Mouse (Mus musculus): Measurements from ENCODE around the gene Pdcl3. TPM values are rescaled to one million over a fixed set of nuclear protein-coding genes. Genes with fewer than 3 reads are reported as not detected.

Gene Pdcl3
- polyA plus RNA-seq, 1 experiment from 2014 or later: 168 TPM

GRCm38 (mm10) chr1:38992365-38992764, 7.0 kb downstream of the Pdcl3 start:
- Histone ChIP-seq H3K27me3 (no peaks in the 10 kb centered on the region), H3K9me3 (replicated peaks) (no peaks in the 10 kb centered on the region), H3K4me1 (peaks cover 12% of the 10 kb centered on the region), H3K27ac (no peak overlapping the region), H3K36me3 (peaks cover 49% of the 10 kb centered on the region), H3K9ac (no peak overlapping the region), H3K4me3 (no peak overlapping the region), H3K4me2 (replicated peaks) (no peak overlapping the region)
- 93% methylated on average over 3 of the region's 3 CpGs for WGBS
- no peak for ATAC-seq (ENCODE audit: low FRiP score)

GRCm38 (mm10) chr1:39001106-39001505, 15.7 kb downstream of the Pdcl3 start:
- ATAC-seq (ENCODE audit: low FRiP score): no peak
- Histone ChIP-seq H3K9ac (no peak overlapping the region), H3K4me2 (replicated peaks) (no peak overlapping the region), H3K9me3 (replicated peaks) (no peaks in the 10 kb centered on the region), H3K4me1 (peaks cover 6% of the 10 kb centered on the region; the same call in 1 of the 2 replicates), H3K27me3 (no peaks in the 10 kb centered on the region), H3K4me3 (no peak overlapping the region), H3K36me3 (peaks cover 14% of the 10 kb centered on the region), H3K27ac (no peak overlapping the region)
- 18% methylated on average over 5 of the region's 5 CpGs for WGBS

- Histone ChIP-seq H3K27me3 (no peaks in the 10 kb centered on the region), H3K36me3 (no peaks in the 10 kb centered on the region), H3K9ac (no peak overlapping the region), H3K27ac (no peak overlapping the region), H3K9me3 (replicated peaks) (no peaks in the 10 kb centered on the region), H3K4me2 (replicated peaks) (no peak overlapping the region), H3K4me3 (no peak overlapping the region), H3K4me1 (peaks cover 8% of the 10 kb centered on the region; the same call in 1 of the 2 replicates)
- 50% methylated on average over 10 of the region's 10 CpGs for WGBS
- no peak for ATAC-seq (ENCODE audit: low FRiP score)
Measured at GRCm38 (mm10) chr1:39005751-39006354, 20.4 kb downstream of the Pdcl3 start.

- Histone ChIP-seq H3K27me3 (no peaks in the 10 kb centered on the region), H3K36me3 (no peaks in the 10 kb centered on the region), H3K4me2 (replicated peaks) (no peak overlapping the region), H3K27ac (no peak overlapping the region), H3K4me3 (no peak overlapping the region), H3K4me1 (peaks cover 8% of the 10 kb centered on the region; the same call in 1 of the 2 replicates), H3K9ac (no peak overlapping the region), H3K9me3 (replicated peaks) (no peaks in the 10 kb centered on the region)
- 56% methylated on average over 11 of the region's 11 CpGs for WGBS
- peak; percentile 54 for ATAC-seq (ENCODE audit: low FRiP score)
Measured at GRCm38 (mm10) chr1:39006830-39007829, 21.7 kb downstream of the Pdcl3 start.

GRCm38 (mm10) chr1:39010583-39011021, 25.2 kb downstream of the Pdcl3 start:
- ATAC-seq (ENCODE audit: low FRiP score): peak; percentile 29; the same call in 1 of the 2 replicates

GRCm38 (mm10) chr1:39012576-39012975, 27.2 kb downstream of the Pdcl3 start:
- H3K4me3 ChIP-seq: no peak overlapping the region
- no peaks in the 10 kb centered on the region for H3K27me3 ChIP-seq
- no peak for ATAC-seq (ENCODE audit: low FRiP score)
- no peak overlapping the region for H3K4me2 ChIP-seq (replicated peaks)
- H3K4me1 ChIP-seq: no peaks in the 10 kb centered on the region
- no peak overlapping the region for H3K27ac ChIP-seq
- no peaks in the 10 kb centered on the region for H3K9me3 ChIP-seq (replicated peaks)
- no peak overlapping the region for H3K9ac ChIP-seq
- no peaks in the 10 kb centered on the region for H3K36me3 ChIP-seq
- 88% methylated on average over 13 of the region's 13 CpGs for WGBS

More at GRCm38 (mm10) chr1:39010583-39011021, 25.2 kb downstream of the Pdcl3 start:
- 29% methylated on average over 12 of the region's 12 CpGs for WGBS
- peaks cover 6% of the 10 kb centered on the region; the same call in 1 of the 2 replicates for H3K4me1 ChIP-seq
- no peak overlapping the region for H3K9ac ChIP-seq
- H3K27ac ChIP-seq: no peak overlapping the region
- no peak overlapping the region for H3K4me3 ChIP-seq
- no peaks in the 10 kb centered on the region for H3K9me3 ChIP-seq (replicated peaks)
- no peaks in the 10 kb centered on the region for H3K27me3 ChIP-seq
- no peak overlapping the region for H3K4me2 ChIP-seq (replicated peaks)
- no peaks in the 10 kb centered on the region for H3K36me3 ChIP-seq

GRCm38 (mm10) chr1:39013843-39014242, 28.4 kb downstream of the Pdcl3 start:
- Histone ChIP-seq H3K36me3 (no peaks in the 10 kb centered on the region), H3K9me3 (replicated peaks) (no peaks in the 10 kb centered on the region), H3K4me2 (replicated peaks) (no peak overlapping the region), H3K27me3 (no peaks in the 10 kb centered on the region), H3K4me1 (no peaks in the 10 kb centered on the region), H3K27ac (no peak overlapping the region), H3K4me3 (no peak overlapping the region), H3K9ac (no peak overlapping the region)
- WGBS: 88% methylated on average over 6 of the region's 6 CpGs
- ATAC-seq (ENCODE audit: low FRiP score): no peak

- no peak overlapping the region for H3K9ac ChIP-seq
- H3K36me3 ChIP-seq: no peaks in the 10 kb centered on the region
- H3K4me2 ChIP-seq (replicated peaks): no peak overlapping the region
- H3K4me1 ChIP-seq: no peaks in the 10 kb centered on the region
- no peak overlapping the region for H3K4me3 ChIP-seq
- ATAC-seq (ENCODE audit: low FRiP score): no peak
- WGBS: 87% methylated on average over 10 of the region's 10 CpGs
- H3K9me3 ChIP-seq (replicated peaks): no peaks in the 10 kb centered on the region
- H3K27ac ChIP-seq: no peak overlapping the region
- no peaks in the 10 kb centered on the region for H3K27me3 ChIP-seq
Measured at GRCm38 (mm10) chr1:39015529-39015928, 30.1 kb downstream of the Pdcl3 start.

GRCm38 (mm10) chr1:39017871-39018270, 32.5 kb downstream of the Pdcl3 start:
- Histone ChIP-seq H3K4me2 (replicated peaks) (no peak overlapping the region), H3K9me3 (replicated peaks) (no peaks in the 10 kb centered on the region), H3K27ac (no peak overlapping the region), H3K4me3 (no peak overlapping the region), H3K36me3 (no peaks in the 10 kb centered on the region), H3K27me3 (no peaks in the 10 kb centered on the region), H3K4me1 (no peaks in the 10 kb centered on the region), H3K9ac (no peak overlapping the region)
- ATAC-seq (ENCODE audit: low FRiP score): no peak
- 88% methylated on average over 4 of the region's 4 CpGs for WGBS

GRCm38 (mm10) chr1:39025142-39025541, 39.7 kb downstream of the Pdcl3 start:
- H3K9ac ChIP-seq: no peak overlapping the region
- H3K4me2 ChIP-seq (replicated peaks): no peak overlapping the region
- no peak for ATAC-seq (ENCODE audit: low FRiP score)
- WGBS: 29% methylated on average over 7 of the region's 7 CpGs
- peaks cover 11% of the 10 kb centered on the region for H3K4me1 ChIP-seq
- peaks cover 7% of the 10 kb centered on the region for H3K27me3 ChIP-seq
- H3K27ac ChIP-seq: no peak overlapping the region
- H3K9me3 ChIP-seq (replicated peaks): no peaks in the 10 kb centered on the region
- H3K4me3 ChIP-seq: no peak overlapping the region
- H3K36me3 ChIP-seq: no peaks in the 10 kb centered on the region

GRCm38 (mm10) chr1:39025840-39026239, 40.4 kb downstream of the Pdcl3 start:
- H3K36me3 ChIP-seq: no peaks in the 10 kb centered on the region
- peaks cover 12% of the 10 kb centered on the region for H3K4me1 ChIP-seq
- 93% methylated on average over 1 of the region's 1 CpGs for WGBS
- H3K27me3 ChIP-seq: peaks cover 7% of the 10 kb centered on the region
- H3K9me3 ChIP-seq (replicated peaks): no peaks in the 10 kb centered on the region
- no peak overlapping the region for H3K27ac ChIP-seq
- ATAC-seq (ENCODE audit: low FRiP score): no peak
- H3K9ac ChIP-seq: no peak overlapping the region
- H3K4me3 ChIP-seq: no peak overlapping the region
- no peak overlapping the region for H3K4me2 ChIP-seq (replicated peaks)

GRCm38 (mm10) chr1:39029176-39029575, 43.8 kb downstream of the Pdcl3 start:
- H3K27me3 ChIP-seq: peaks cover 7% of the 10 kb centered on the region
- no peak overlapping the region for H3K27ac ChIP-seq
- no peak for ATAC-seq (ENCODE audit: low FRiP score)
- H3K9ac ChIP-seq: no peak overlapping the region
- WGBS: 90% methylated on average over 7 of the region's 7 CpGs
- H3K4me2 ChIP-seq (replicated peaks): no peak overlapping the region
- H3K4me1 ChIP-seq: peaks cover 12% of the 10 kb centered on the region
- H3K36me3 ChIP-seq: no peaks in the 10 kb centered on the region
- no peaks in the 10 kb centered on the region for H3K9me3 ChIP-seq (replicated peaks)
- H3K4me3 ChIP-seq: no peak overlapping the region

Measured in hindbrain, embryonic 12.5 days (tissue).